Mouse (Mus musculus): ENCODE data around the gene Tnnc1. TPM values are rescaled to one million over a fixed set of nuclear protein-coding genes. Genes with fewer than 3 reads are reported as not detected.

Gene Tnnc1
- 1 to 10 TPM; 2.9 to 3.7 TPM for total RNA-seq (2021)

DNA sequence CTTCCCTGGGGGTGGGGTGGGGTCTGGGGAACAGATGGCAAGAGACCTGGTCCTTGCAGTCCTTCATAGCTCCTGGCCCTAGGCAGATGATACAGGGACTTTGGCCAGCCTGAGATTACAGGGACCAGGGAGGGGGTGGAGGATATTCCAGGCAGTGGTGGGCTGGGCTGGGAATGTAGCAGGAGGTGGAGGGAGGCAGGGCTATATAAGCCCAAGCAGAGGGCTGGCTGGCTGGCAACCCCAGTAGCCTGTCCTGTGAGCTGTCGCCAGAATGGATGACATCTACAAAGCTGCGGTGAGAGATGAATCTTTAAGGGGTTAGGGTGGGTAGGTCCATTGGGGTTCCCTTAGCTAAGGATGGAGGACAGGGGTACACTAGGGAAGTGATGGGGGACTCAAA lies at the start of gene Tnnc1:
Gene Tnnc1, plus strand, starts transcription at position 229 of the 400 bp plus-strand sequence.
- DNase-seq (ENCODE audit: extremely low spot score in 1 of 2, low spot score in 2 of 2), result no peak
- intact Hi-C loops (cut with DNase I), result loop anchor here (5.0 kb wide), 1 partner anchor 44 kb away; the partner anchor contains the start of genes Bap1 and Phf7

DNA sequence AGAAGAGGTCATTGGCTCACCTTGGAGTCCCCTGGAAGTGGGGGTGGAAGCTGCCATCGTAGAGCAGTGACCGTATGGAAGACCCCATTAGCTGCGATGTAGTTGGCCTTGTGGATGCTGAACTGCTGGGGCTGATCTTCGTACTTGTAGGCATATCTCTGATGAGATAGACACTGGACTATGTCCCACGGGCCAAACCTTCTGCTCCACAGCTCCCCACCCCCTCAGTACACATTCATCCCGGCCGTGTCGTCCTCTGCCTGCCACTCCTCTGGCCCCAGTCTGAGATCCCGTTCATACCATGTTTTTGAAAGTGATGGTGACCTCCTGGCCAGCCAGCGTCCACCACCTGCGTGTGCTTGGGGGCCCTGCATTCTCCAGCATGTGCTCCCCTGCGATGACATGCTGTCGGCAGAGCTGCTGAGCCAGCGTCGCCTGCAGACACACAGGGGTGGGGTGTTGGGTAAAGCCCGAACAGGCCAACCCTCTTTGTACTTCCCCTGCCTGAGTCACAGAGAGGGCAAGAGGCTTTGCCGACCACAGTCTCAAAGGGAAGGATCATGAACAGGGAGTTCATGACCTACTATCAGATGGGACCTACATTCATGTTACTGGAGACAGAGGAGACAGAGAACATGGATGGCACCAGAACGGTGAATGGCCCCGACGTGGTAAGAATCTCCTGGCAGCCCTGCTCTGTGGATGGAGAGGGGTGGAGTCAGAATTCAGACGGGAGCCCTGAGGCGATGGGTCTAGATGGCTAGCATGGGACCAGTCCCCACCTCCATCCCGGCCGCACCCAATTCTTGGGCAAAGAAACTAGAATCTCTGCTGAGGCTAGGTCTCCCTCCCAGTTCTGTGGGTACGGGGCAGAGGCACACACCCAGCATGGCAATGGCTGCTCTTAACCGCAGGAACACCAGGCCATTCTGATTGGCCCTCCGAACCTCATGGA lies 47.6 kb upstream of the Tnnc1 start:
- intact Hi-C loops (cut with DNase I), result no loop called here
- DNase-seq (ENCODE audit: extremely low spot score in 1 of 2, low spot score in 2 of 2), result no peak

DNA sequence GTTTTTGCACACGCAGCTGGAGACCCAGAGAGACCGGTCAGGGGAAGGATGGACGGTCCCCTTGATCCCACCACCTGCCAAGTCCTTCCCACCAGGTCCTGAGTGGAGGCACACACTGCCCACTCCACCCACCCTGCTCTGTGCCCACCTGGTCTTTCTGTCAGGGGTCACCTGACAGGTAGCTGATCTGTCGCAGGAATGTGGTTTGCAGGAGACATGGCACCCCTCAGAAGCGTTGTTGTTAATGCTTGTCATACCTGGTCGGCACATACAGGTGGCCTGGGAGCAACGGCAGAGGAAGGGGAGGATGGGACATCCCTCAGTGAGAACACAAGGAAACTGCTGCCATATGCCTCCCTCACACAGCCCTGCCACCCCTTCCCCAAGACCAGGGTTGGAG lies 46.9 kb upstream of the Tnnc1 start:
- intact Hi-C loops (cut with DNase I), result no loop called here
- DNase-seq (ENCODE audit: extremely low spot score in 1 of 2, low spot score in 2 of 2), result no peak

DNA sequence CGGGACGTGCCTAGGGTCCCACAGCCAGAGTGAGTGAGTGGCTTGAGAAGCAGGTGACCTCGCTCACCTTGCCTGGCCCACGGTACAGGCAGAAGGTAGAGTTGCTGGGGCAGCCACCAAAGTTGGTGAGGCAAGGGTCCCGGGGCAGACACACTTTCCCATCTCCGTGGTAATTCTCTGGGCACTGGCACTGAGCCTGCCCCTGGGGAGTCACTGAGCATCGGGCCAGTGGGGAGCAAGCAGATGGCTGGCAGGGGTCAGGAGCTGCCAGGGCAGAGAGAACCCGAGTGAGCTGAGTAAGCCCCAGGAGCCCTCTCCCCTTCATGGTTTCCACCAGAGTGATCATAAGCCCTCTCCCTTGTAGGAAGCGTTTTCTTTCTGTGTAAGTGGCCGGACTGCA lies 46.5 kb upstream of the Tnnc1 start:
- intact Hi-C loops (cut with DNase I), result no loop called here
- no peak for DNase-seq (ENCODE audit: extremely low spot score in 1 of 2, low spot score in 2 of 2)

DNA sequence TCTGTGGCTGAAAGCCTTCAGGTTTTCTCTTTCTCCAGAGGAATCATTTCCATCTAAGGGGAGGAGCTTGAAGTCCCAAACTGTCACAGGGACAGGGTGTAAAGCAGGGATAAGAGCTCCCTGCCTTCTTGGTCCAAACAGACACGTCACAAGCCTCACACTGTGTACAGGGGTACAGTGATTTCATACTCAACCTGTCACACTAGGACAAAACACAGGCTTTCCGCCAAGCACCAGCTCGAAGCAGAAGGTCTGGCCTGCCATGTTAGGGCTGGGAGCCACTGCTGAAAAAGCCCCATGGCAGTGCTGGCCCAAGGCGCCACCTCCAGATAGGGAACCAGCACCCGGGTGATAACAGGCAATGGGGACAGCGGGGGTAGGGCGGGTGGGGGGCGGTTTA lies 44.0 kb upstream of the Tnnc1 start:
- intact Hi-C loops (cut with DNase I), result no loop called here
- DNase-seq (ENCODE audit: extremely low spot score in 1 of 2, low spot score in 2 of 2), result no peak

DNA sequence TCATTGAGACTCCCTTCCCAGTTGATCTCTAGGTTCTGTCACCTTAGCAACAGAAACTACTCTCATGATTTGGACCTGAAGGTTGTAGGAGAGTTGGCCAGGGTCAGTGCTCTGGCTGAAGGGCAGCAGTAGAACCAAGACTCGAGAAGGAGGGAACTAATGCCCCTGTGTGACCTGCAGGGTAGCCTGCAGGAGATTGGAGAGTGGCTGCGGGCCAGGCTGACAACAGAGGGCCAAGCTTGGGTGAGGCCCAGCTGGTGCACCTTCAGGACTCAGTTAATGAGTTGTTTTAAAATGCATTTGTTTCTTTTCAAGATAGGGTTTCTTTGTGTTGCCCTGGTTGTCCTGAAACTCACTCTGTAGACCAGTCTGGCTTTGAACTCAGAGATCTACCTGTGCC lies 43.1 kb upstream of the Tnnc1 start:
- intact Hi-C loops (cut with DNase I), result no loop called here

DNA sequence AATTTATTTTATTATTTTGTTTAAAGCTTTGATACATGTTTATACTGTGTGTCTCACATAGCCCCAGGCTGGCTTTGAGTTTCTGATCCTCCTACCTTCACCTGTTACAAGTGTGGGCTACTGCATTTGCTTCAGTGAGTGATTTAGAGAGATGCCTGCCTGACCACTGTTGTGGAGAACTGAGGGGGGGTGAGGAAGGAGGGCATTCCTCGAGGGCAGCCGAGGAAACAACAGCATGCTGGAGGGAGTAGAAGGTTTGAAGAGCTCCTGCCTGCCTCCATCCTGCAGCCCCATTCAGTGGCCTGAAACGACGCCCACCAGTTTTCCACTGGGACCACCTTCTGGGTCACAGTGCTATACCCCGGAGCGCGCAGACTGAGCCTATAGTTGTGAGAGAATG lies 42.7 kb upstream of the Tnnc1 start:
- intact Hi-C loops (cut with DNase I), result no loop called here
- no peak for DNase-seq (ENCODE audit: extremely low spot score in 1 of 2, low spot score in 2 of 2)

More for the DNA sequence above, 43.1 kb upstream of the Tnnc1 start:
- DNase-seq (ENCODE audit: extremely low spot score in 1 of 2, low spot score in 2 of 2), result no peak

DNA sequence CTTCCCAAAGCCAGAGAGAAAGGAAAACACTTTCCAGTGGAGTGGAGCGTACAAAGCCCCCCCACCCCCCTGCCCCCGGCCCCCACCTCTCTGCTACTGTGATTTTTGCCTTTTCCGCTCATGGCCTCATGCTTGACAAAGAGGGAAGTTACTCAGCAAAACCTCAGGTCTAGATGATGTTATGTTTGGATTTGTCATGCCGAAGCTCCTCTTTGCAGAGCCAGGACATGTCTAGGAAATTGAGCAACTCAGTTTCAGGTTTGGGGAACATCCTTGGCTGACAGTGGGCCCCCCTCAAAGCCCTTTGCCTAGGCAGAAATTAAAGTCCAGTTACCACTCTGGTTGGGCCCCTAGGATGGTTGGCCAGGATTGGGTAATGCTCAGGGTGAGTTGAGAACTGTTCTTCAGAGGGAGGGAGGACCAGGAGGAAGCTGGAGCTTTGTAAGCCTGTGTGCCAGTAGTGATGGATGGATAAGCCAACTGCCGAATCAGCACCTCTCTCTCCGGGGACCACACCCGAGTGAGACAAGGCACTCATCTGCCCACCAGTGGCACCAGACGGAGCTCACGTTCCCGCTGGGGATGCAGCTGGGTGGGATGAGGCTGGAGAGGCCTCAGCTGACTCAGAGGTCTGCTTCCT lies 42.0 kb upstream of the Tnnc1 start:
- intact Hi-C loops (cut with DNase I), result no loop called here
- no peak for DNase-seq (ENCODE audit: extremely low spot score in 1 of 2, low spot score in 2 of 2)

DNA sequence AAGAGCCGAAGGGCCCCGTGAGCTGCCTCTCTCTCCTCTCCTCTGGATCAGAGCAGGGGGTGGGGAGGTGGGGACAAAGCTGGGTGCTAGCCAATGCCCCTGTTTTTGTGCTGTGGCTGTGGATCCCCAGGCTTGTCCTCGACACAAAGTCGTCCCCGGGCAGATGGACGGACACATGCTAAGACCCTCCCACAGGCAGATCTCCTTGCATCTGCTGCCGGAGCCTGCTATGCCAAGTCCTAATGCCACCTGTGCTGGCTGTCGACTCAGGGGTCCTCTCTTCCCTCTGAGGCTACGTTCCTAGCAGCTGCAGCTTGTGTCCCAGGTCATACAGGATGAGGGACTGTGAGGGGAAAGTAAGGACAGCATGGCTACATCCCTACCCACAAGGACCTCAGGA lies 41.3 kb upstream of the Tnnc1 start:
- DNase-seq (ENCODE audit: extremely low spot score in 1 of 2, low spot score in 2 of 2), result no peak
- intact Hi-C loops (cut with DNase I), result no loop called here

DNA sequence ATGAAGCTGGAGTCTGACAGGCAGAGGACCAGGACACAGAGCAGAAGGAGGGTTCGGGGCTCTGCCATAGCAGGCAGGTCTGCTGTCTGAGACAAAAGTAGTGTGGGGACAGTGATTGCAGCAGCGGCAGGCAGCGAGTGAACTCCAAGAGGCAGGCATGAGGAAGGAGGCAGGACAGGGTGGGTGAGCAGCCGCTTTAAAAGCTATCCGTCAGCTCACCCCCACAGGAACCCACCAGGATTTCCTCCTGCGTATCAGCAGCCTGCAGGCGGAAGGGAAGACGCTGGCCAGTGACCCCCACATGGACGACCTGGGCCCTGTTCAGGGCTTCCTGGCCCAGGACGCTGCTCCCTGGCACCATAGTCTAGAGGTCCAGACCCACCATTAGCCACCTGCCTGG lies 39.7 kb upstream of the Tnnc1 start, which contains the start of gene Stab1:
Gene Stab1, minus strand, starts transcription at position 217 of the 400 bp plus-strand sequence.
- DNase-seq (ENCODE audit: extremely low spot score in 1 of 2, low spot score in 2 of 2), result peak in 1 of 2 experiments; percentile 74
- intact Hi-C loops (cut with DNase I), result no loop called here

DNA sequence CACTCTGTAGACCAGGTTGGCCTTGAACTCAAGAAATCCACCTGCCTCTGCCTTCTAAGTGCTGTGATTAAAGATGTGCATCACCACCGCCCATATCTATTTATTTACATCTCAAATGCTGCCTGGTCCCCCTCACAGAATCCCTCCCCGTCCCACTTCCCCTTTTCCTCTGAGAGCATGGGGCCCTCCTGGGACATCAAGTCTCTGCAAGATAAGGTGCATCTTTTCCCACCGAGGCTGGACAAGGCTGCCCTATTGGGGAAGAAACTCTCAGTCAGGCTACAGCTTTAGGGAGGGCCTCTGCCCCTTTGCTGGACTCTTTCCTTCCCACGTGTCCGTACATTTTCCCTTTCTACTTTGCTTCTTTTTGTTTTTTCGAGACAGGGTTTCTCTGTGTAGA lies 38.6 kb upstream of the Tnnc1 start:
- DNase-seq (ENCODE audit: extremely low spot score in 1 of 2, low spot score in 2 of 2), result no peak
- intact Hi-C loops (cut with DNase I), result no loop called here

DNA sequence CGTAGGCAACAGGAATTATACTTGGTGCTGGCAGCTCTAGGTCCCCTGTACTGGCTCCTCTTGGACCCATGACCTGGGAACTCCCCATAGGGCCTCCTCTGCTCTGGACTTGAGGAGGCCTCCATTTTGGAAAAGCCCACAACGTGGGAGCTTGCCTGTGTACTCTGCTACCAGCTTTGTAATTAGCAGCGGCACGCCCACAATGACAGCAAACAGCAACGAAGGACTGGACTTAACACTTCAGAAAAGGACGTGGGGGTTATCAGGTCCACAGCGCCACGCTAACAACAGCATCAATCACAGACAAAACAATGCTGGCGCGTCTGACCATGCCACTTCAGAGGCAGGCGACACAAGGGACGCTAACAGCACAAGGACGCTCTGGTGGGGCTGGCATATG lies 37.1 kb upstream of the Tnnc1 start:
- intact Hi-C loops (cut with DNase I), result no loop called here
- DNase-seq (ENCODE audit: extremely low spot score in 1 of 2, low spot score in 2 of 2), result no peak

DNA sequence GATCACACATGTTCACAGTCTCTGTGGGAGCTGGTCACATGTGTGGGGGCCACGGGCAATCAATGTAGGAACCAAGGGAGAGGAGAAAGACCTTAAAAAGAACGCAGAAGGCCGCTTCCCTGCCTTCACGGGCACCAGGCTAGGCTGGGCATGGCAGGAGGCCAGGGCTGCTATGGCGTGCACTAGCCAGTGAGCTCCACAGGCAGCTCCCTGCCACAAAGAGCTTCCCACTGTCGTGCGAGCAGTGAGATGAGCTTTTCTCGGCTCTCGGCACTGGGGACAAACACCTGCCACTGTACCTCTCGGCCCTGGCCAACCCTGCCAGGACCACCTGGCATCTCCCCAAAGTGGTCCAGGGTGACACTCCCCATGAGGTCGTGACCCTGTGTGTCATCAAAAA lies 36.7 kb upstream of the Tnnc1 start:
- DNase-seq (ENCODE audit: extremely low spot score in 1 of 2, low spot score in 2 of 2), result no peak
- intact Hi-C loops (cut with DNase I), result no loop called here

DNA sequence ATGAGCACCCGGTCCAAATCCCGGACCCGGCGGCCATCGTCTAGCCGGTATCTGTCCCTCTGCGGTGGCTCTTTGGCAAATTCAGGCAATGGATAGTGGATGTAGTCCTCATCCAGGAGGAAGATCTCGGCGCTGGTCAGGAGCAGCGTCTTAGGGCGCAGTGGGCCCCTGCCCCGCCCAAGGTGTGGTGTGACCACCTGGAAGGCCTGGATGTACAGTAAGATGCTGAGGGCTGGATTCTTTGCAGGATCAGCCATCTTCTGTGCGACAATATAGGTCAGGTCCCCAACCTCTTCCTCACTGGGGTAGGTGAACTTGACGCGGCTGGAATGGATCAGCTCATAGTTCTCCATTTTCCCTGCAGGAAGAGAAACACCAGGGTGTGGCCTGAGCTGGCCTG lies 36.3 kb upstream of the Tnnc1 start:
- no peak for DNase-seq (ENCODE audit: extremely low spot score in 1 of 2, low spot score in 2 of 2)
- intact Hi-C loops (cut with DNase I), result no loop called here

DNA sequence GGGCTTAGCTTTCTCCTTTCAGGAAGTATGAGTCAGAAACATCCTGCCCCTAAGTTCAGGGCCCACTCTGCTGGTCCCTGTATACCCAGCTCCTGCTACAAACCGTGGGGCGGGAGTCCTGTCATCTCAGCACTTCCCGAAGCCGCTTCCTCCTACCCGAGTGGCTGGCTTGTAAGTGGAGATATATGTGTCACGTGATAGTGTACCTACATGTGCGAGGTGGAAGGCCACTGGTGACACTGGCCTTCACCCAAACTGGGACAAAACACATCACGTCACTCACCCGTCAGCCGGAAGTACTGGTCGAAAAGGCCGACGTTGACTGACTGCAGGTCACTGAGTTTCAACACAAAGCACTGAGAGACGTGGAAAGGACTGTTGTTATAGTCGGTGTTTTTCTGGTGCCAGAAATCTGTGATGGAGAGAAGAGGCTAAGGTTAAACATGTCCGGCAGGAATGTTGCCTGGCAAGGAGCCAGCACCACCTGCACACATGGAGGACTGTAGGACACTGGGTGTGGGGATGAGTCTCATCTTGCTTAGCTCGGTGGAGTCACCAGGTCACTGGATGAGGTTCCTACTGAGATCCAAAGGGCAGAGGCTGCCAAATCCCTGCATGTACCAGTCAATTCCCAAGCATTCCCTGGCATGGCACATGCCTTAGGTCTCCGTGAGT lies 35.2 kb upstream of the Tnnc1 start:
- intact Hi-C loops (cut with DNase I), result no loop called here
- no peak for DNase-seq (ENCODE audit: extremely low spot score in 1 of 2, low spot score in 2 of 2)

DNA sequence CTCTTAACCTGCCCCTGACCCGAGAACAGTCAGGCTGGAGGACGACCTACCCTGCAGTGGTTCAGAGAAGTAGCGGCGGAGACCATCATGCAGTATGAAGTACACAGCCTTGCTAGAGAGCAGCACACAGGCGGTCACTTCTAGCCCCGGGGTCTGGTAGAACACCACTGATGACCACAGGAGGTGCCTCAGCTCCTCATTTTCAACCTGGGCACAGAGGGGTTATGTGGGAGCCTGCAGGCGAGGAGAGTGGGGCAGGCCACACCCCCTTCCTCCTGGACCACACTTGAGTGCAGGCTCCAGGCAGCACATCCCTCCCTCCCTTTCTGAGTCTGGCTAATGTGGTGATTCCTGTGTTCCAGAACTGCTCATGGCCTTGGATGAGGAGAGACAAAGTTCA lies 34.6 kb upstream of the Tnnc1 start:
- DNase-seq (ENCODE audit: extremely low spot score in 1 of 2, low spot score in 2 of 2), result no peak
- intact Hi-C loops (cut with DNase I), result no loop called here

DNA sequence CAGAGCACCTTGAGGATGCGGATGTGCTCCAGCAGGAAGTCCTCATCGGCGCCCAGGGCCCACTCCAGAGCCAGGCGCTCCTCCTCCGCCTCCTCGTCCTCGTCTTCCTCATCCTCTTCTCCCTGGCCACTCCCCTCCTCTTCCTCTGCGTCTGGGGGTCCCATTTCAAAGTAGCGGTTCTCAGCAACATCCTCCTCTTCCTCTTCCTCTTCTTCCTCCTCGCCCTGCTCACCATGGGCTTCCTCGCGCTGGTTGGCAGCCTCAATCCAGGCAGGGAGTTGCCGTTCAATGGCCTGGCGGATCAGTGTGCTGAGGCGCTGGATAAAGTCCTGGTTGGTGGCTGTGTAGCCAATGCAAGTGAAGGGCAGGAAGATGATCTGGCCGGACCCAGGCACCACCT lies 30.8 kb upstream of the Tnnc1 start:
- intact Hi-C loops (cut with DNase I), result no loop called here
- no peak for DNase-seq (ENCODE audit: extremely low spot score in 1 of 2, low spot score in 2 of 2)

DNA sequence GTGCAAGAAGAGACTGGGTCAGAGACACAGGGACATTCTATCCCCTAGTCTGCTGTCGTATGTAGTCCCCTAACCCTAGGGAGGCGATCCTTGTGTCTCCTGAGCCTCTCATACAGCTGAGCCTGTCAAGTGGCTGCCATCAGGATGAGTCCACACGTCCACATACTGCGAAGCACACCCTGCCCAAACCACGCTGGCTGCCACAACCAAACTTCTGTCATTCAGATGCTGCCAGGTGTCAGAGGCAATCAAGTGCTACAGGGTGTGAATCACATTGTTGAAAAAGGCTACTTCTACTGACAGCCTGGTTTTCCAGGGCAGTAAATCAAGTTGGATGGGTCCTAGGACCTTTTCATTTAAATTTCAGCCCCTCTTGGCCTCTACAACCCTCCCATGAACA lies 30.4 kb upstream of the Tnnc1 start:
- intact Hi-C loops (cut with DNase I), result no loop called here
- no peak for DNase-seq (ENCODE audit: extremely low spot score in 1 of 2, low spot score in 2 of 2)

DNA sequence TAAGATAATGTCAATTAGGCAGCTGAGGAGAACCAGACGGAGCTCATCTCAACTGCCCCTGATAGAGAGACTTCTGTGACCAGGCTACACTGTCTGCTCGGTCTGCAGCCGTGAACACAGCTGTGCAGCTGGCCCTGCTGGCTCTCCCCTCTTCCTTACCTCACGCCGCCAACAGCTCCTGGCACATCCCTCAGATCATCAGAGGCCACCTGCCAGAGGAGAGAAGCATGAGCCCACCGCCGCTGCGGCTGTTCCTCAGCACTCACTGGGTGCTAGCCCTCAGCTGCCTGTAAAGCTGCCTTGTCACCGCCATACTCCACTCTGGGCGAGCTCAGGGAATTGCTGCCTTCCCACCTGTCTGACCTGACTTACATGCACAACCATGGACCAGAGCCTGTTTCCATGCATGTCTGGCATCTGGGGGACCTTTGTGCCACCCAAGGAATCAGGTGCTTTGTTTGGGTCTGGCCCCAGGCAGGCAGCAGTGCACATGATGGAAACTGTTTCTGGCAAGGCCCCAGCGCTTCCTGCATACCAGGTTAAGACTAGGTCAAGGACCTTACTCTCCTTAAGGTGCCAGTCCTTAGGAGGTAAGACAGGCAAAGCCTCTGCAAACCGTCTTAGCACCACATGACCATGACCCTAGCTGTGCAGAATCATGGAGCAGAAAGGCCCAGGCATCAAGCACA lies 28.3 kb upstream of the Tnnc1 start:
- intact Hi-C loops (cut with DNase I), result loop anchor here (10.0 kb wide), 2 partner anchors 135 to 165 kb away; partner anchors contain the start of genes Gnl3 and Pbrm1
- DNase-seq (ENCODE audit: extremely low spot score in 1 of 2, low spot score in 2 of 2), result no peak

All from left cerebral cortex, postnatal 10 days (tissue).